In the genomic region with DNA sequence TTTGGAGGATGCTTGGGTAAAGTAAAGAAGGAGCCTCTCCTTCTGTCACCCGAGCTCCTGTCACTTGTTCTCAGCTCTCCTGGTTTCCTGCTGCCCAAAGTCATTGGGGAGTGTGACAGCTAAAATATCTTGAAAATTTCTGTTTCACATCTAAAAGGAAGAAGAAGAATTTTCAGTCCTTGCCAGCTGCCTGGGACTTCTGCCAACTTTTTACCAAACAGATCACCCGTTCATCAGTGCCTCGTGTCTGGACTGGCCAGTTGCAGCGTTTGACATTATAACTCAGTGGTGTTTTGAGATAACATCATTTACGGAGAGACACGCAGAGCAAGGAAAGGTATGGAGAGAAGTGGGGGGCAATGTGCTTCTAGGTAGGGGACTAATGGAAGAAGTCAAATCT, we compare ENCODE assay signal across 11 mouse cellular contexts. TPM values are rescaled to one million over a fixed set of nuclear protein-coding genes. Genes with fewer than 3 reads are reported as not detected.
DNase-seq lines count a peak whose midpoint lies in the region; ATAC-seq lines count a peak whose summit lies in the region.
"Had no signal": no experiment of that assay in that cellular context is flagged by ENCODE, and none has a peak within 500 bp of the region (broad histone marks: within the 10 kb centered on the region; RNA-seq: fewer than 3 reads in every experiment).

No protein-coding gene starts in this region.

- no peak overlapping the region for H3K4me2 ChIP-seq in kidney, embryonic 16.5 days (replicated peaks; ENCODE audit: low read depth, low read length)
- no peak overlapping the region for H3K4me2 ChIP-seq in embryonic facial prominence, embryonic 15.5 days (replicated peaks)
- H3K4me2 ChIP-seq: forebrain, embryonic 12.5 days; limb, embryonic 15.5 days had no signal

- ATAC-seq in kidney, embryonic 16.5 days (ENCODE audit: low FRiP score, low TSS enrichment): no peak
- ATAC-seq in embryonic facial prominence, embryonic 15.5 days (ENCODE audit: insufficient number of reproducible peaks, low FRiP score, low TSS enrichment, low read depth): no peak

- peak; percentile 20 for DNase-seq in kidney, postnatal 10 days
- DNase-seq in 3T3-L1 (ENCODE audit: low read depth, low spot score) (peak; percentile 32), MN1 (ENCODE audit: low spot score) (peak; percentile 75)
- no peak for DNase-seq in T-cell, adult 2 months (ENCODE audit: low spot score)
- no peak for DNase-seq in thymus, postnatal 25 days

- 76% methylated on average over 6 of the region's 6 CpGs for WGBS in kidney, embryonic 16.5 days
- WGBS in embryonic facial prominence, embryonic 15.5 days: 50% methylated on average over 6 of the region's 6 CpGs

- H3K4me3 ChIP-seq in kidney, embryonic 16.5 days (ENCODE audit: low read length): no peak overlapping the region
- no peak overlapping the region for H3K4me3 ChIP-seq in embryonic facial prominence, embryonic 15.5 days (replicated peaks)
- H3K4me3 ChIP-seq: forebrain, embryonic 12.5 days; heart, adult 2 months; limb, embryonic 15.5 days had no signal

- no peak overlapping the region for H3K9ac ChIP-seq in kidney, embryonic 16.5 days (replicated peaks; ENCODE audit: low read length)
- no peak overlapping the region for H3K9ac ChIP-seq in embryonic facial prominence, embryonic 15.5 days
- H3K9ac ChIP-seq: forebrain, embryonic 12.5 days; limb, embryonic 15.5 days had no signal

- H3K27ac ChIP-seq in kidney, embryonic 16.5 days (ENCODE audit: low read length): no peak overlapping the region
- H3K27ac ChIP-seq in embryonic facial prominence, embryonic 15.5 days (replicated peaks): 0 out of 2 replicates have a peak overlapping the region, but pooled peaks have one; percentile 39
- H3K27ac ChIP-seq: forebrain, embryonic 12.5 days; heart, adult 2 months; limb, embryonic 15.5 days had no signal

- no peaks in the 10 kb centered on the region for H3K9me3 ChIP-seq in kidney, embryonic 16.5 days (ENCODE audit: low read length)
- no peaks in the 10 kb centered on the region for H3K9me3 ChIP-seq in embryonic facial prominence, embryonic 15.5 days (replicated peaks)
- H3K9me3 ChIP-seq: forebrain, embryonic 12.5 days; G1E; limb, embryonic 15.5 days had no signal

- H3K27me3 ChIP-seq in kidney, embryonic 16.5 days (ENCODE audit: insufficient read depth, low read length): no peaks in the 10 kb centered on the region
- no peaks in the 10 kb centered on the region for H3K27me3 ChIP-seq in embryonic facial prominence, embryonic 15.5 days
- H3K27me3 ChIP-seq: forebrain, embryonic 12.5 days; limb, embryonic 15.5 days had no signal

- H3K36me3 ChIP-seq in kidney, embryonic 16.5 days (ENCODE audit: insufficient read depth, low read length): peaks cover 44% of the 10 kb centered on the region
- H3K36me3 ChIP-seq in embryonic facial prominence, embryonic 15.5 days: peaks cover 38% of the 10 kb centered on the region

- H3K4me1 ChIP-seq in kidney, embryonic 16.5 days (ENCODE audit: insufficient read depth, low read length): no peaks in the 10 kb centered on the region
- no peaks in the 10 kb centered on the region for H3K4me1 ChIP-seq in embryonic facial prominence, embryonic 15.5 days
- H3K4me1 ChIP-seq: forebrain, embryonic 12.5 days had no signal

RNA-seq across cellular contexts. Expression of a gene that starts 20.7 kb away (rescaled TPM):
- 0.69 and 0.78 TPM in 2 replicates for polyA plus RNA-seq in kidney, embryonic 16.5 days (2015; fragmentation: Nextera tagmentation; extraction: Ambion mirVana)
- polyA plus RNA-seq in embryonic facial prominence, embryonic 15.5 days (2015; fragmentation: Nextera tagmentation; extraction: Ambion mirVana): 0.07 TPM in 1 of 2 replicates, not detected in the other
- polyA plus RNA-seq: G1E; heart, adult 2 months; limb, embryonic 15.5 days had no signal

Comparison
In these comparisons a context has a peak if more than half of its experiments do, and no peak if none do; other contexts are left out.
1. DNase-seq: peak in kidney, postnatal 10 days (single experiment), 3T3-L1 (single experiment) and MN1 (single experiment); none in T-cell, adult 2 months (single experiment) and thymus, postnatal 25 days (single experiment).